10 mouse cellular contexts compared by ENCODE assay signal in genomic region chr2:91651458-91652258, GRCm38 (mm10). TPM values are rescaled to one million over a fixed set of nuclear protein-coding genes. Genes with fewer than 3 reads are reported as not detected.
DNase-seq lines count a peak whose midpoint lies in the region; ATAC-seq lines count a peak whose summit lies in the region.
"Had no signal": no experiment of that assay in that cellular context is flagged by ENCODE, and none has a peak within 500 bp of the region (broad histone marks: within the 10 kb centered on the region; RNA-seq: fewer than 3 reads in every experiment).

No protein-coding gene starts in this region.

- no peaks in the 10 kb centered on the region for H3K27me3 ChIP-seq in heart, embryonic 14.5 days (ENCODE audit: control insufficient read depth, insufficient read depth, low read length)
- H3K27me3 ChIP-seq in midbrain, embryonic 10.5 days (ENCODE audit: low read depth, poor library complexity, severe bottlenecking) = no peaks in the 10 kb centered on the region
- H3K27me3 ChIP-seq in midbrain, embryonic 11.5 days (ENCODE audit: control insufficient read depth, insufficient read depth, low read length) = no peaks in the 10 kb centered on the region
- H3K27me3 ChIP-seq in kidney, embryonic 14.5 days (ENCODE audit: control insufficient read depth, insufficient read depth, low read length) = no peaks in the 10 kb centered on the region
- H3K27me3 ChIP-seq in stomach, embryonic 15.5 days (replicated peaks) = no peaks in the 10 kb centered on the region
- H3K27me3 ChIP-seq: limb, embryonic 12.5 days had no signal

- intact Hi-C loops in heart, postnatal 36 days (cut with DNase I) = loop anchor here (2.0 kb wide), 1 partner anchor 59 kb away; the partner anchor contains the start of genes Atg13 and Harbi1

- peak overlapping the region; percentile 86 for H3K4me2 ChIP-seq in heart, embryonic 14.5 days (ENCODE audit: low read length)
- no peak overlapping the region for H3K4me2 ChIP-seq in midbrain, embryonic 11.5 days
- H3K4me2 ChIP-seq in kidney, embryonic 14.5 days (replicated peaks; ENCODE audit: low read depth, low read length) = peak overlapping the region; percentile 17; the same call in 1 of the 2 replicates
- peak overlapping the region; percentile 56; the same call in 1 of the 2 replicates for H3K4me2 ChIP-seq in stomach, embryonic 15.5 days

- no peak overlapping the region for H3K4me3 ChIP-seq in heart, embryonic 14.5 days (ENCODE audit: control insufficient read depth in 1 of 2, insufficient read depth in 1 of 2, low read depth in 1 of 2, low read length in 2 of 2)
- peak overlapping the region; percentile 4; the same call in 1 of the 2 replicates for H3K4me3 ChIP-seq in midbrain, embryonic 10.5 days
- no peak overlapping the region for H3K4me3 ChIP-seq in midbrain, embryonic 11.5 days (ENCODE audit: low read depth, low read length)
- H3K4me3 ChIP-seq in kidney, embryonic 14.5 days (ENCODE audit: low read length) = no peak overlapping the region
- no peak overlapping the region for H3K4me3 ChIP-seq in stomach, embryonic 15.5 days (replicated peaks)

- H3K27ac ChIP-seq in heart, embryonic 14.5 days (replicated peaks in 1 of 2; ENCODE audit: control insufficient read depth in 1 of 2, insufficient read depth in 1 of 2, low read depth in 2 of 2, low read length in 2 of 2) = peak overlapping the region; percentile 19 to 72; a peak in 3 of 4 replicates
- no peak overlapping the region for H3K27ac ChIP-seq in midbrain, embryonic 10.5 days (replicated peaks)
- H3K27ac ChIP-seq in midbrain, embryonic 11.5 days (ENCODE audit: low read depth, low read length) = no peak overlapping the region
- 0 out of 2 replicates have a peak overlapping the region, but pooled peaks have one; percentile 17 for H3K27ac ChIP-seq in kidney, embryonic 14.5 days (ENCODE audit: low read depth, low read length)
- no peak overlapping the region for H3K27ac ChIP-seq in stomach, embryonic 15.5 days
- H3K27ac ChIP-seq: limb, embryonic 12.5 days had no signal

- ATAC-seq in heart, embryonic 14.5 days (ENCODE audit: insufficient number of reproducible peaks, insufficient read depth, low FRiP score, low read depth) = no peak
- no peak for ATAC-seq in midbrain, embryonic 11.5 days (ENCODE audit: low FRiP score)
- ATAC-seq in kidney, embryonic 14.5 days (ENCODE audit: low FRiP score, low TSS enrichment) = no peak
- ATAC-seq in stomach, embryonic 15.5 days (ENCODE audit: insufficient read depth, low FRiP score, low read depth) = no peak

- DNase-seq in heart, postnatal 36 days = no peak
- DNase-seq in midbrain, embryonic 10.5 days (ENCODE audit: low spot score) = no peak
- DNase-seq in midbrain, embryonic 11.5 days (ENCODE audit: low spot score, missing footprints) = no peak
- DNase-seq in left cerebral cortex, adult 9 months (ENCODE audit: low spot score in 2 of 2) = no peak
- DNase-seq in urinary bladder, adult 18-20 months (ENCODE audit: low spot score in 2 of 2) = no peak
- DNase-seq: retina, postnatal 1 day had no signal

- peak overlapping the region; percentile 89; the same call in 1 of the 2 replicates for H3K9ac ChIP-seq in heart, embryonic 14.5 days (ENCODE audit: low read length)
- H3K9ac ChIP-seq in midbrain, embryonic 11.5 days (ENCODE audit: low read length) = no peak overlapping the region
- no peak overlapping the region; the same call in 1 of the 2 replicates for H3K9ac ChIP-seq in kidney, embryonic 14.5 days (ENCODE audit: low read depth, low read length)
- no peak overlapping the region for H3K9ac ChIP-seq in stomach, embryonic 15.5 days

- peaks cover 49% of the 10 kb centered on the region for H3K36me3 ChIP-seq in heart, embryonic 14.5 days (ENCODE audit: control insufficient read depth, insufficient read depth, low read length)
- H3K36me3 ChIP-seq in midbrain, embryonic 10.5 days = peaks cover 47% of the 10 kb centered on the region
- H3K36me3 ChIP-seq in midbrain, embryonic 11.5 days (ENCODE audit: control insufficient read depth, insufficient read depth, low read length) = peaks cover 14% of the 10 kb centered on the region; the same call in 1 of the 2 replicates
- H3K36me3 ChIP-seq in kidney, embryonic 14.5 days (ENCODE audit: control insufficient read depth, insufficient read depth, low read length) = peaks cover 42% of the 10 kb centered on the region
- H3K36me3 ChIP-seq in stomach, embryonic 15.5 days = peaks cover 30% of the 10 kb centered on the region

- WGBS in heart, embryonic 14.5 days = 64% methylated on average over 14 of the region's 14 CpGs
- 91% methylated on average over 14 of the region's 14 CpGs for WGBS in midbrain, embryonic 10.5 days
- 88% methylated on average over 14 of the region's 14 CpGs for WGBS in midbrain, embryonic 11.5 days
- WGBS in kidney, embryonic 14.5 days = 73% methylated on average over 14 of the region's 14 CpGs
- WGBS in stomach, embryonic 15.5 days = 81% methylated on average over 14 of the region's 14 CpGs

- H3K9me3 ChIP-seq in heart, embryonic 14.5 days (ENCODE audit: control insufficient read depth, low read length) = no peaks in the 10 kb centered on the region
- H3K9me3 ChIP-seq in midbrain, embryonic 10.5 days (replicated peaks) = no peaks in the 10 kb centered on the region
- H3K9me3 ChIP-seq in midbrain, embryonic 11.5 days (ENCODE audit: control insufficient read depth, low read length) = no peaks in the 10 kb centered on the region
- no peaks in the 10 kb centered on the region for H3K9me3 ChIP-seq in kidney, embryonic 14.5 days (ENCODE audit: control insufficient read depth, low read length)
- H3K9me3 ChIP-seq in stomach, embryonic 15.5 days = no peaks in the 10 kb centered on the region
- H3K9me3 ChIP-seq: limb, embryonic 12.5 days had no signal

- H3K4me1 ChIP-seq in heart, embryonic 14.5 days (ENCODE audit: control insufficient read depth in 2 of 2, insufficient read depth in 2 of 2, low read length in 2 of 2) = peaks cover 30 to 57% of the 10 kb centered on the region in 2 experiments
- H3K4me1 ChIP-seq in midbrain, embryonic 10.5 days = peaks cover 41% of the 10 kb centered on the region
- H3K4me1 ChIP-seq in midbrain, embryonic 11.5 days (ENCODE audit: control insufficient read depth, insufficient read depth, low read length) = peaks cover 19% of the 10 kb centered on the region
- peaks cover 26% of the 10 kb centered on the region for H3K4me1 ChIP-seq in kidney, embryonic 14.5 days (ENCODE audit: control insufficient read depth, insufficient read depth, low read length)
- H3K4me1 ChIP-seq in stomach, embryonic 15.5 days = peaks cover 12% of the 10 kb centered on the region; the same call in 1 of the 2 replicates

RNA-seq across cellular contexts. Expression of gene Arhgap1, which starts 2.0 kb away (rescaled TPM):
- polyA plus RNA-seq in heart, embryonic 14.5 days (2014; fragmentation: Nextera tagmentation; extraction: Ambion mirVana) = 144 and 149 TPM in 2 replicates
- total RNA-seq in heart, postnatal 36 days (2021) = 10 to 100 TPM; 23.6 to 27.3 TPM
- polyA plus RNA-seq in midbrain, embryonic 10.5 days (2016; fragmentation: Nextera tagmentation; extraction: Ambion mirVana) = 75.2 and 82.6 TPM in 2 replicates
- polyA plus RNA-seq in midbrain, embryonic 11.5 days (2014; fragmentation: Nextera tagmentation; extraction: Ambion mirVana) = 69.7 and 75.8 TPM in 2 replicates
- polyA plus RNA-seq in kidney, embryonic 14.5 days (2014; fragmentation: Nextera tagmentation; extraction: Ambion mirVana) = 86.9 and 119 TPM in 2 replicates
- 115 and 144 TPM in 2 replicates for polyA plus RNA-seq in stomach, embryonic 15.5 days (2015; fragmentation: Nextera tagmentation; extraction: Ambion mirVana)

RNA-seq across cellular contexts. Expression of gene Zfp408, which starts 2.1 kb away (rescaled TPM):
- polyA plus RNA-seq in heart, embryonic 14.5 days (2014; fragmentation: Nextera tagmentation; extraction: Ambion mirVana) = 3.6 and 4.8 TPM in 2 replicates
- total RNA-seq in heart, postnatal 36 days (2021) = 1 to 10 TPM; 3.5 to 4.2 TPM
- polyA plus RNA-seq in midbrain, embryonic 10.5 days (2016; fragmentation: Nextera tagmentation; extraction: Ambion mirVana) = 9.6 and 10.3 TPM in 2 replicates
- polyA plus RNA-seq in midbrain, embryonic 11.5 days (2014; fragmentation: Nextera tagmentation; extraction: Ambion mirVana) = 6.3 and 7.5 TPM in 2 replicates
- 7.4 and 12.5 TPM in 2 replicates for polyA plus RNA-seq in kidney, embryonic 14.5 days (2014; fragmentation: Nextera tagmentation; extraction: Ambion mirVana)
- polyA plus RNA-seq in stomach, embryonic 15.5 days (2015; fragmentation: Nextera tagmentation; extraction: Ambion mirVana) = 9.2 and 9.7 TPM in 2 replicates

RNA-seq across cellular contexts. Expression of gene F2, which starts 15.4 kb away (rescaled TPM):
- 0.13 and 0.23 TPM in 2 replicates for polyA plus RNA-seq in heart, embryonic 14.5 days (2014; fragmentation: Nextera tagmentation; extraction: Ambion mirVana)
- not detected for total RNA-seq in heart, postnatal 36 days (2021)
- 0.14 TPM in 1 of 2 replicates, not detected in the other for polyA plus RNA-seq in midbrain, embryonic 10.5 days (2016; fragmentation: Nextera tagmentation; extraction: Ambion mirVana)
- 0.07 TPM in 1 of 2 replicates, not detected in the other for polyA plus RNA-seq in midbrain, embryonic 11.5 days (2014; fragmentation: Nextera tagmentation; extraction: Ambion mirVana)
- 0.13 TPM in 1 of 2 replicates, not detected in the other for polyA plus RNA-seq in kidney, embryonic 14.5 days (2014; fragmentation: Nextera tagmentation; extraction: Ambion mirVana)
- 7.2 and 19.4 TPM in 2 replicates for polyA plus RNA-seq in stomach, embryonic 15.5 days (2015; fragmentation: Nextera tagmentation; extraction: Ambion mirVana)

RNA-seq across cellular contexts. Expression of gene Atg13, which starts 58.7 kb away (rescaled TPM):
- polyA plus RNA-seq in heart, embryonic 14.5 days (2014; fragmentation: Nextera tagmentation; extraction: Ambion mirVana) = 28.7 and 29.0 TPM in 2 replicates
- 10 to 100 TPM; 49.4 to 54.1 TPM for total RNA-seq in heart, postnatal 36 days (2021)
- 22.9 and 25.5 TPM in 2 replicates for polyA plus RNA-seq in midbrain, embryonic 10.5 days (2016; fragmentation: Nextera tagmentation; extraction: Ambion mirVana)
- 32.5 and 34.0 TPM in 2 replicates for polyA plus RNA-seq in midbrain, embryonic 11.5 days (2014; fragmentation: Nextera tagmentation; extraction: Ambion mirVana)
- 18.4 and 26.6 TPM in 2 replicates for polyA plus RNA-seq in kidney, embryonic 14.5 days (2014; fragmentation: Nextera tagmentation; extraction: Ambion mirVana)
- polyA plus RNA-seq in stomach, embryonic 15.5 days (2015; fragmentation: Nextera tagmentation; extraction: Ambion mirVana) = 21.0 and 24.0 TPM in 2 replicates

RNA-seq across cellular contexts. Expression of gene Harbi1, which starts 59.0 kb away (rescaled TPM):
- 9.9 and 12.7 TPM in 2 replicates for polyA plus RNA-seq in heart, embryonic 14.5 days (2014; fragmentation: Nextera tagmentation; extraction: Ambion mirVana)
- 1 to 10 TPM; 7.3 to 7.6 TPM for total RNA-seq in heart, postnatal 36 days (2021)
- 22.5 and 26.2 TPM in 2 replicates for polyA plus RNA-seq in midbrain, embryonic 10.5 days (2016; fragmentation: Nextera tagmentation; extraction: Ambion mirVana)
- 18.0 and 19.9 TPM in 2 replicates for polyA plus RNA-seq in midbrain, embryonic 11.5 days (2014; fragmentation: Nextera tagmentation; extraction: Ambion mirVana)
- 13.3 and 21.2 TPM in 2 replicates for polyA plus RNA-seq in kidney, embryonic 14.5 days (2014; fragmentation: Nextera tagmentation; extraction: Ambion mirVana)
- polyA plus RNA-seq in stomach, embryonic 15.5 days (2015; fragmentation: Nextera tagmentation; extraction: Ambion mirVana) = 21.3 and 21.8 TPM in 2 replicates

Comparison
In these comparisons a context has a peak if more than half of its experiments do, and no peak if none do; other contexts are left out.
1. H3K27ac ChIP-seq: peak in heart, embryonic 14.5 days (2 of 2) and kidney, embryonic 14.5 days (single experiment); none in midbrain, embryonic 10.5 days (single experiment), midbrain, embryonic 11.5 days (single experiment) and stomach, embryonic 15.5 days (single experiment).